Comparison of ENCODE assay signal across 8 mouse cellular contexts in genomic region chr2:174344003-174344655, GRCm38 (mm10). TPM values are rescaled to one million over a fixed set of nuclear protein-coding genes. Genes with fewer than 3 reads are reported as not detected.
DNase-seq lines count a peak whose midpoint lies in the region; ATAC-seq and TF ChIP-seq lines count a peak whose summit lies in the region.

No protein-coding gene starts in this region.

- intact Hi-C loops in heart, adult 2 months (cut with DNase I): no loop called here

- no peak overlapping the region for H3K4me3 ChIP-seq in embryonic facial prominence, embryonic 11.5 days (ENCODE audit: low read depth, low read length)
- peak overlapping the region; percentile 32; the same call in 1 of the 2 replicates for H3K4me3 ChIP-seq in heart, adult 2 months
- no peak overlapping the region for H3K4me3 ChIP-seq in limb, embryonic 10.5 days
- H3K4me3 ChIP-seq in midbrain, embryonic 12.5 days: no peak overlapping the region

- TF ChIP-seq CTCF in heart, adult 2 months (IDR thresholded peaks at IDR 0.05): no peak

- H3K27me3 ChIP-seq in embryonic facial prominence, embryonic 11.5 days (ENCODE audit: control insufficient read depth, insufficient read depth, low read length): no peaks in the 10 kb centered on the region
- H3K27me3 ChIP-seq in heart, adult 2 months (ENCODE audit: control insufficient read depth, insufficient read depth, low read length): no peaks in the 10 kb centered on the region
- H3K27me3 ChIP-seq in limb, embryonic 10.5 days (ENCODE audit: low read depth, poor library complexity, severe bottlenecking): no peaks in the 10 kb centered on the region
- H3K27me3 ChIP-seq in midbrain, embryonic 12.5 days: no peaks in the 10 kb centered on the region

- 38% methylated on average over 3 of the region's 3 CpGs for WGBS in embryonic facial prominence, embryonic 11.5 days
- WGBS in heart, adult 2 months: 1% methylated on average over 3 of the region's 3 CpGs
- 31% methylated on average over 3 of the region's 3 CpGs for WGBS in limb, embryonic 10.5 days
- WGBS in midbrain, embryonic 12.5 days: 74% methylated on average over 3 of the region's 3 CpGs

- peak; percentile 35 for ATAC-seq in embryonic facial prominence, embryonic 11.5 days (replicated peaks; ENCODE audit: insufficient number of reproducible peaks, low FRiP score, low TSS enrichment, low read depth)
- peak; percentile 38; the same call in 1 of the 2 replicates for ATAC-seq in midbrain, embryonic 12.5 days (ENCODE audit: low FRiP score, low read depth)

- H3K4me1 ChIP-seq in embryonic facial prominence, embryonic 11.5 days (ENCODE audit: control insufficient read depth, insufficient read depth, low read length): peaks cover 4% of the 10 kb centered on the region; the same call in 1 of the 2 replicates
- H3K4me1 ChIP-seq in heart, adult 2 months (ENCODE audit: control insufficient read depth, insufficient read depth, low read length): peaks cover 33% of the 10 kb centered on the region
- H3K4me1 ChIP-seq in limb, embryonic 10.5 days: peaks cover 40% of the 10 kb centered on the region
- peaks cover 23% of the 10 kb centered on the region for H3K4me1 ChIP-seq in midbrain, embryonic 12.5 days

- H3K4me2 ChIP-seq in embryonic facial prominence, embryonic 11.5 days (ENCODE audit: low read depth, low read length): no peak overlapping the region
- H3K4me2 ChIP-seq in midbrain, embryonic 12.5 days (replicated peaks): no peak overlapping the region; the same call in 1 of the 2 replicates

- H3K36me3 ChIP-seq in embryonic facial prominence, embryonic 11.5 days (replicated peaks; ENCODE audit: control insufficient read depth, insufficient read depth, low read depth, low read length): peaks cover 22% of the 10 kb centered on the region
- H3K36me3 ChIP-seq in heart, adult 2 months (ENCODE audit: control insufficient read depth, insufficient read depth, low read length): peaks cover 47% of the 10 kb centered on the region
- H3K36me3 ChIP-seq in limb, embryonic 10.5 days: peaks cover 85% of the 10 kb centered on the region
- peaks cover 46% of the 10 kb centered on the region for H3K36me3 ChIP-seq in midbrain, embryonic 12.5 days

- DNase-seq in urinary bladder, postnatal 25 days (ENCODE audit: low spot score): peak; percentile 31
- no peak for DNase-seq in urinary bladder, adult 2 months (ENCODE audit: low spot score)
- DNase-seq in embryonic facial prominence, embryonic 11.5 days (ENCODE audit: low spot score): peak; percentile 80
- peak; percentile 81 to 89 for DNase-seq in heart, adult 2 months
- peak; percentile 84 for DNase-seq in kidney, adult 18-20 months
- peak; percentile 65 for DNase-seq in limb, embryonic 10.5 days (ENCODE audit: low spot score)
- peak; percentile 99 for DNase-seq in skeletal muscle tissue, adult 2 months (ENCODE audit: low read depth, low spot score)

- 0 out of 2 replicates have a peak, but pooled peaks have one; percentile 13 for TF ChIP-seq EP300 in heart, adult 2 months (IDR thresholded peaks at IDR 0.05; ENCODE audit: insufficient read depth, low read depth, low read length)

- H3K79me2 ChIP-seq in heart, adult 2 months (replicated peaks; ENCODE audit: control insufficient read depth, insufficient read depth, low read length): peaks cover 11% of the 10 kb centered on the region

- no peak for TF ChIP-seq POLR2A in heart, adult 2 months (IDR thresholded peaks at IDR 0.05; ENCODE audit: insufficient read depth, low read depth, low read length)

- no peaks in the 10 kb centered on the region; the same call in 1 of the 2 replicates for H3K9me3 ChIP-seq in embryonic facial prominence, embryonic 11.5 days (replicated peaks; ENCODE audit: control insufficient read depth, low read length)
- no peaks in the 10 kb centered on the region; the same call in 1 of the 2 replicates for H3K9me3 ChIP-seq in limb, embryonic 10.5 days (replicated peaks)
- 0 out of 2 replicates have a peak, but pooled peaks cover 2% of the 10 kb centered on the region for H3K9me3 ChIP-seq in midbrain, embryonic 12.5 days

- no peak overlapping the region for H3K27ac ChIP-seq in embryonic facial prominence, embryonic 11.5 days (replicated peaks; ENCODE audit: low read depth, low read length)
- H3K27ac ChIP-seq in heart, adult 2 months: peak overlapping the region; percentile 90
- peak overlapping the region; percentile 15; the same call in 1 of the 2 replicates for H3K27ac ChIP-seq in limb, embryonic 10.5 days
- H3K27ac ChIP-seq in midbrain, embryonic 12.5 days (replicated peaks): 0 out of 2 replicates have a peak overlapping the region, but pooled peaks have one; percentile 9

- no peak overlapping the region for H3K9ac ChIP-seq in embryonic facial prominence, embryonic 11.5 days (replicated peaks; ENCODE audit: low read length)
- H3K9ac ChIP-seq in heart, adult 2 months (ENCODE audit: low read depth, low read length): peak overlapping the region; percentile 17
- no peak overlapping the region for H3K9ac ChIP-seq in midbrain, embryonic 12.5 days (replicated peaks)

RNA-seq across cellular contexts. Expression of gene Gm20721, which starts 2.4 kb away (rescaled TPM):
- polyA plus RNA-seq in urinary bladder, adult 2 months (2012; rRNA removed): 0.09 TPM in 1 of 2 replicates, not detected in the other
- polyA plus RNA-seq in embryonic facial prominence, embryonic 11.5 days (2014; fragmentation: Nextera tagmentation; extraction: Ambion mirVana): 17.5 and 23.1 TPM in 2 replicates
- total RNA-seq in heart, adult 2 months (2021): 1 to 10 TPM; 1.6 to 1.8 TPM
- polyA plus RNA-seq in heart, adult 2 months (2012; rRNA removed): 0.12 TPM in 1 of 2 replicates, not detected in the other
- 14.9 and 15.2 TPM in 2 replicates for polyA plus RNA-seq in limb, embryonic 10.5 days (2016; fragmentation: Nextera tagmentation; extraction: Ambion mirVana)
- polyA plus RNA-seq in midbrain, embryonic 12.5 days (2016; fragmentation: Nextera tagmentation; extraction: Ambion mirVana): 7.4 and 8.8 TPM in 2 replicates
